Mouse (Mus musculus) mouse embryonic stem cell (cell line): ENCODE measurements around the gene Ppp1r1c.

Experiments
- in situ Hi-C, 2 experiments: fragments of 300-500 bp; cut with MboI; formaldehyde crosslinking; loops; 1 replicate in 1 of 2; 3 replicates in 1 of 2; pipeline ENCODE4 v1.14.3; 2019 to 2020; ENCODE audit warnings: low sequenced_read_pairs in 2 of 2, low pct_unique_long_range_greater_than_20kb in 1 of 2, mixed read lengths in 1 of 2; ENCODE audit not compliant: unreplicated experiment in 1 of 2

Gene Ppp1r1c

GRCm38 (mm10) chr2:79707575-79707974 lies at the start of gene Ppp1r1c:
TSS of gene Ppp1r1c (plus strand) at chr2:79707780.
- in situ Hi-C loops: no loop called here

- in situ Hi-C loops: no loop called here
Measured at GRCm38 (mm10) chr2:79660417-79661185, 47.0 kb upstream of the Ppp1r1c start.

GRCm38 (mm10) chr2:79661486-79662104 lies 46.0 kb upstream of the Ppp1r1c start:
- in situ Hi-C loops: no loop called here

GRCm38 (mm10) chr2:79664532-79665286 lies 42.9 kb upstream of the Ppp1r1c start:
- in situ Hi-C loops: no loop called here

GRCm38 (mm10) chr2:79665492-79665891 lies 42.1 kb upstream of the Ppp1r1c start:
- in situ Hi-C loops: no loop called here

GRCm38 (mm10) chr2:79675266-79675665 lies 32.3 kb upstream of the Ppp1r1c start:
- in situ Hi-C loops: no loop called here

- in situ Hi-C loops: no loop called here
Measured at GRCm38 (mm10) chr2:79677663-79678257, 29.8 kb upstream of the Ppp1r1c start.

GRCm38 (mm10) chr2:79681672-79682071 lies 25.9 kb upstream of the Ppp1r1c start:
- in situ Hi-C loops: no loop called here

- in situ Hi-C loops: no loop called here
Measured at GRCm38 (mm10) chr2:79683258-79683657, 24.3 kb upstream of the Ppp1r1c start.

GRCm38 (mm10) chr2:79690838-79691237 lies 16.7 kb upstream of the Ppp1r1c start:
- in situ Hi-C loops: no loop called here

GRCm38 (mm10) chr2:79695190-79695589 lies 12.4 kb upstream of the Ppp1r1c start:
- in situ Hi-C loops: no loop called here

- in situ Hi-C loops: no loop called here
Measured at GRCm38 (mm10) chr2:79695939-79696338, 11.6 kb upstream of the Ppp1r1c start.

- in situ Hi-C loops: no loop called here
Measured at GRCm38 (mm10) chr2:79696478-79697230, 10.9 kb upstream of the Ppp1r1c start.

GRCm38 (mm10) chr2:79698166-79698565 lies 9.4 kb upstream of the Ppp1r1c start:
- in situ Hi-C loops: no loop called here

- in situ Hi-C loops: no loop called here
Measured at GRCm38 (mm10) chr2:79704773-79705172, 2.8 kb upstream of the Ppp1r1c start.

GRCm38 (mm10) chr2:79713662-79714091 lies 6.1 kb downstream of the Ppp1r1c start:
- in situ Hi-C loops: no loop called here

GRCm38 (mm10) chr2:79714745-79715144 lies 7.2 kb downstream of the Ppp1r1c start:
- in situ Hi-C loops: no loop called here

- in situ Hi-C loops: no loop called here
Measured at GRCm38 (mm10) chr2:79715925-79716324, 8.3 kb downstream of the Ppp1r1c start.
